Mouse (Mus musculus): ENCODE results near the gene Rxra.

The Rxra gene

DNA sequence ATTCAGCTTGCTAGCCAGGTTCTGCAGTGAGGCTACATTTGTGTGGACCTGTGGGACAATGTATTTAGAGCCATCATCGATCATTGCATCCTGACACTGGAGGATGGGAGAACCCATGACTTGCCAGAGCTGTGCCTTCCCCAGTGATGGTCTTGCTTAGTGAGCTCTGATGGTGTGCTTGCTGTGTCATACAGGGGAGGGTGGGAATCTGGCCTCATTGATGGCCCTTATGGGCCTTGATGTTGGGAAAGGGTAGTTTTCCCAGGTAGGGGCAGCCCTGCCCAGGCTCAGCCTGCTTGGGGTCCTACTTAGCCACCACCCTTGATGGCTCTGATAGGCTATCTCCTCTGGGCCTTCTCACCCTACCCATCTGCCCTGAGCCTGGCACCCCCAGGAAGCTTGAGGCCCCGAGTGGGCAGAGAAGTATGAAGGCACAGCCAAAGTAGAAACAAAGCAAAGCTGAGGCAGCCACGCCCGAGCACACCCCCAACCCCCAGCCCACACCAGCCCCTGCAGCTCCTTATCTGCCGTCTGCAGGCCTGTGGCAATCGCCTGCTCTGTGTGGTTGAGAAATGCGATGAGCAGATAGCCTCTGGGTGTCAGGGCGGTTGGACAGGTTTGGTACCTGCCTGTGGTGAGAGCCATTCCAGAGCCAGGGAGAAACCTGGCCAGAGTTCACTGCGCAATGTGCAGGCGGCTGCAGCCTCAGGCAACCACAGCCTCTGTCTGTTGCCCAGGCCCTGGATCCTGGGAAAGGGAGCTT is 26.8 kb downstream of the Rxra start:
- peak in 1 of 2 experiments; percentile 64 for DNase-seq

DNA sequence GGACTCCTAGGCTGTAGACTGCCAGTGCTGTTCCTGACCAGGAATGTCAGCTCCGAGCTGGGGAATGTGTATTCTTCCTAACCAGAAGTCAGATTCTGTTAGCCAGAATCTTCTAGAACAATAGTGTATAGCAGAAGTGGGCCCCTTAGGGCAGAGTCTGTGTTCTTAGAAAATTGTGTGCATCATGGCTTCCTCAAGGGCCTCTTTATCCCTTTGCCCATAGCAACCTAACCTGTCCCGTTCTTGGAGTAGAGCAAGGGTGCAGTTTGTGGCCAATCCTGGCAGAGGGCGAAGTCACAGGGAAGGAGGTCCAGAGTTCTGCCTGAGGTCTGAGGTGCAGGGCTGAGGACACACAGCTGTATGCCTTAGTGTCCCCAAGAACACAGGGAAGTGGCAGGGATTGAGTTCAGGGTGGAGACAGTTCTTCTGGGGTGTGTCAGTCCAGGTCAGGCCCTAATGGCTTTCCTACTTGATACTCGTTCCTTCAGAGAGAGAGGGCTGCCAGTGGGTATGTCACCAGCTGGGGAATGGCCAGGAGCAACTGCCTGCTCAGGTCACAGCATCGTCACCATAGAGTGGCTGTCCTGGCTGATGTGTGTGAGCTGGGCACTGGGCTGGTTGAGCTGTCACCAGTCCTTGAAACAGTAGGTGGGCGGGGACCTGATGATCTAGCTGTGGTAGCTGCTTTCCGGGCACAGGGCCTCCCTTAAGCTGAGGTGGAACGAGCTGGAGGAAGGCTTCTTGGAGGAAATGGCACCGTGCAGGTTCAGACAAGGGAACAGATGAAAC is 27.8 kb downstream of the Rxra start:
- DNase-seq: no peak

DNA sequence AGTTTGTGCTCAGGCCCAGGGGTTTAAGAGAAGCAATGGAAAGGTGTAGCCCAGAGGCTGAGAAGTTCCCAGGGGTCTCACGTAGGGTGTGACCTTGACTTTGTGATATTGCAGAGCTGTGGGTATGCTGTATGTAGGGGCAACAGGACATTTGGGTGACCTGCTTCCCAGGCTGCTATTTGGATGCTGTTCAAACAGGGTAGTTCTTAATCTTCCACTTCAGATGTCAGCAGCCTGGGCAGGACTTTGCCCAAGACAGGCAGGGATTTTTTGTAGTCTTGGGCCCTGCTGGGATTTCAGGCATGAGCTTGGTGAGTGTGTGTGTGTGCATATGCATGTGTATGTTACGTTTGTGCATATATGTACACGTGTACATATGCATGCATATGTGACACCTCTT is 28.4 kb downstream of the Rxra start:
- DNase-seq: peak; percentile 47 to 74

DNA sequence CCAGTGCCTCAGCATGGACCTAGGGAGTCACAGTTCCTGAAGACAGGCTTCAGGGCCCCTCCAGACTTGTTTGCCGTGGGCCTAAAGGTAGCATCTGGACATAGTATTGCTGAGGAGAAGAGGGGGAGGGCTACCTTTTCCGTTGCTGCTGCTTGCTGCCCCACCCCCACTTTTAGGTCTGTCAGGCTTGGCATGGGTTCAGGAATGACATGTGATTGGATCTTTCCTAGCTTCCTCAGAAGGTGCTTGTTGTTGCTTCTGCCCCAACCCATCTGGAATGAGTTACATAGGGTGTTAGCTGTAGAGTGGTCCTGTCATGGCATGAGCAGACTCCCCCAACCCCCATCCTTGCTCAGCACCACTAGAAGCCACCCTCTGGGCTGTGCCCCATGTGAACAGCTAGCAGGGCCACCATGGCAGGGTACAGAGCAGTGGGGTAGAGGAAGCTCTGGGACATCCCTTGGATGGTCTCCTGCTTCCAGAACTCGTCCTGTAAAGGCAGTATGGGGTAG is 34.7 kb downstream of the Rxra start:
- DNase-seq: peak; percentile 74 to 83

DNA sequence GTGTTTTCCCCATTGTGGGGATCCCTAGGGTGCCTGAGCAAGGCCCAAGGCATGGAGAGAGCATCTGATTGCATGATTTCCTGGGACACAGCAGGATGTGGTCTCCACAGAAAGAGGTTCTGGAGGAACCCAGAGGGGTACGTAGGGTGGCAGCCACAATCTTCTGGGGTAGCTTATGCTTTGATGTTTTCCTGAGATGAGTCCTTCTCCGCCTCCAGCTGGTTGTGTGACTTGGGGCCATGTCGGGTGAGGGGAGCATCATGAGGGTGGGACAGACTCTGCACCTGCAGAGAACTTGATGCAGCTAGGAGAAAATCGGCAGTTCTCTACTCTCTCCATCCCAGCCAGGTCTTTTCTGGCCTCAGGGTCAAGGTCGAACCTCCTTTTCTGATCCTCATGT is 36.4 kb downstream of the Rxra start:
- no peak for DNase-seq

DNA sequence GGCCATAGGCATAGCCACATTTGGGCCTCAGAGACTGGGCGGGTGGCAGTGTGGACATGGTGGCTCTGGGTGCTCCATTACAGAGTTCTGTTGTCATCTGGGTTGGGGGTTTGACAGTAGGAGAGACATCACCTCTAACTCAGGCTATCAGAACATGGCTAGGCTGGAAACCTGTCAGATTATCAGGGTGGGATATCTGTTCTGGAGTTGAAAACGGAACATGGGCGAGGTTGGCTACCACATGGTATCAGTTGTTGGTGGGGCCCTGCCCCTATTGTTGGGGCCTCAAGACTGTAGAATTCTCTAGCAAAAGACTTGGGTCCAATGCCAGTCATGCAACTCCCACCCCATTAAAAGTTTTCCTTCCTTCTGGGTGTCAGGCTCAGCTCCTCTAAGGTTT is 37.1 kb downstream of the Rxra start:
- no peak for DNase-seq

DNA sequence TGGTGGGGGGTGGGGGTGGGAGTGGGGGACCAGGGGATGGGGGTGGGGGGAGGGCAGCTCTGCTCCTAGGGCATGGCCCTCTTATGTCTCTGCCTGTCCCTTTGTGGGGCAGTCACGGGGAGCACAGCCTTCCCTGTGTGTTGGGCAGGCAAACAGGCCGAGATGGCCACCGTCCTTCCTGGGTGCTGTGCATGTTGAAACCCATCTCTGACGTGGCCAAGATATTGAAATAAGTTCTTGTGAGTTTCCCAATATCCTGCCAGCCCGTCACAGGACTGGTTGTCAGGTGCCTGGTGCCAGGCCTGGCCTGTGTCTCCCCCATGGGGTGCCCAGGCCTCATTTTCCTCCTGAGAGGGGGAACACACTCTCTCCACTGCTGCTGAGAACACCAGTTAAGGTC is 37.9 kb downstream of the Rxra start:
- DNase-seq: no peak

DNA sequence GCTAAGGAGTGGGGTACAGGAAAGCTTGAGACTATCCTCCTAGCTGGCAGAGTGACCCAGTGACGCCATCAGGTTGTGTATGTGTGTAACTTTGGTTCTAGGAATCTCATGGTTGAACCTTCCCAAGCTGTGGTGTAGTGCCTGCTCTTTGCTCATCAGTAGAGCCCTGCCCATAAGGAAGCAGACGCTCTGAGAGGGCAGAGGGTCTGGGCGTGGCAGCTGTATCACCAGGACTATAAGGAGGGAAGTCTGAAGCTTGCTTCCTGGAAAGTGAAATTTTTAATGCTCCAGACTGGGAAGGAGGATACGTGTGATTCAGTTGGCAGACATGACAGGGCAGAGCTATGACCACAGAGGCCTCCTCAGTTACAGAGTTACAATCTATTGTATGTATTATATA is 39.0 kb downstream of the Rxra start:
- no peak for DNase-seq

DNA sequence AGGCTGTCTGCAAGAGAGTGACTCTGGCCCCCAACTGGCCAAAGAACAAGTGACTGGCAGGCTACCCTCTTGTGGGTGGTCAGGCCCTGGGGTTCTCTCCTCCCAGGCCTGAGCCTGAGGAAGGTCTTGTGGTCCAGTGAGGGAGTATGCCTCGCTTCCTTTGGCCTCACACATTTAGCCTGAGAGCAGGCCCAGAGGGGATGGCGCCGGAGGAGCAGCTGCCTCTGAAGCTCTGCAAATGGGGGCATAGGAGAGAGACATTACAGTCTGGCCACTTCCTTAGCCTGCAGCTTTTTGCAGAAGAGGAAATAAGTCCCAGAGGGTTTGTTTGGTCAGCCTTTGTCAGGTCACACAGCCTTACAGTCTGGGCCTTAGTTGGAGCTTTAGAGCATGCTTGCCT is 40.1 kb downstream of the Rxra start:
- DNase-seq: no peak

DNA sequence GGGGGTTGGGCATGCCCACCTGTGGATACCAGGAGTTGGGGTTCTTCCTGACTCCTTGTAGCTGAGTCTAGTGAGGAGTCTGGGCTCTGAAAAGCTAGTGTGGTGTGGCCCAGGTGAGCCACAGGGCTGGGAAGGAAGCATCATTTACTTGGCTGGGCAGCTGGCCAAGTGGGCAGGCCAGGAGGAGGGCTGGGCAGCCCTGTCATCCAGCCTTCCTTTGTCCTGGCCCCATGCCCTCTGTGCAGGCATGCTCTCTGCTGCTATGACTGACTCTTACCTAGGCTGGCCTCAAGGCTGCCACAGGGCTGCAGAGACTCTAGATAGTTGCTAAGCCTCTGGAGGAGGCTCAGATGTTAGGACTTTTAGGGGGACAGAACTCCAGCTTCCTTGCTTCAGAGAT is 42.0 kb downstream of the Rxra start:
- DNase-seq: peak; percentile 94 to 95

DNA sequence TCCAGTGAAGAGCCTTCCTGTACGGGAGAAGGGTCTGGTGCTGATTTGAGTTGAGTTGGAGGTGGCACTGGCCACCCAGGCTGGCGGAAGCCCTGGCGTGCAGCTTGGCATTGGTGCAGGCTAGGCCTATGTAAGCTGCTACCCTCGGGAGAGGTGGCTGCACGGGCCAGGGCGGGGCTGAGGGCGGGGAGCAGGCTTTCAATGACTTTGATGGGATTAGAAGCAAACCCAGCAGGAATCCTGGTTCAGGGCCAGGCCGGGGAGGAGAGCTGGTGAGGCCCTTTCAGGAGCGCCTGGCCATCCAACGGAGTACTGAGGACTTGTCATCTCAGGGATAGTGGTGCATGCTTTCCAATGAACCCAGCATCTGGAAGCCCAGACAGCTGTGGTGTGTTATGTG is 43.4 kb downstream of the Rxra start:
- no peak for DNase-seq

DNA sequence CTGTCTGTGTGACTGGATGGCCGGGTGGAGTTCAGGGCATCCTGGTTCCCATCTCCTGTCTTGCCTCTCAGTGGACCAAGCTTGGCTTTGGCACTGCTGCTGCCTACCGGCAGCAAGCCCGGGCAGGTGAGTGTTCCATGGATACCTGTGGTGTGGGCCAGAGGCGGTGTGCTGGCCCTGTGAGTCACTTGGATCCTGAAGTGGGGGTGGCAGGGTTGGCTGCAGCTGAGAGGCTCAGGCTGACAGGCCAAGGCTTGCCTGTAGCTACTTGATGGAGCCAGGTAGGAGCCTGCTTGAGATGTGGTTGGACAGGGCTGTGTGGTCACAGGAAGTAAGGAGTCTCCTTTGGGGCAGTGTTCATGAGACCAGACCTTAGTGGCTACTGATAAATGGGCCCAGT is 45.4 kb downstream of the Rxra start:
- DNase-seq: no peak

DNA sequence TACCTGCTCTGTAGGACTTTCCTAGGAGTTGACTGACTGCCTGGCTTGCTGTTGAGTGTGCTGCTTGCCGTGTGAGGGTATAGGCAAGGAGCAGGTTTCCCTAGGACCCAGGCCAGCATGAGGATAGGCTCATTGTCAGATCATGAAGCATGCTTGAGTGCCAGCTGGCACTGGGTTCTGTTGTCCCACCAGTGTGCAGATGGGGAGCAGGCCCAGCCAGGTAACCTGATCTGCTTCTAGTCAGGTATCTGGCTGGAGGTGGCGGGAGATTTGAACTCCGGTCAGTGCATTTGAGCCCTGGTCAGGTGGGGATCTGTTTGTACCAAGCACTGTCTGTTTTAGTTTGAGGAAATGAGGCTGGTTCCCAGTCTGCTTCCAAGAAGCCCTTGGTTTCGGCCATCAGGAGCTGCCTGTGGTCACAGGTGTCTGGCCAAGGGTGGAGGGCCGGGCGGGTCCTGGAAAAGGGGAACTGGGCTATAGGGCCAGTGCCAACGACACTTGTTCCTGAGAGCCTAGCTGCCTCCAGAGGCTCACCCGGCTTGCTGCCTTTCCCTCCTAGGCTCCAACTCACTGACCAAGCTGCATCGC is 48.6 kb downstream of the Rxra start:
- DNase-seq: no peak

DNA sequence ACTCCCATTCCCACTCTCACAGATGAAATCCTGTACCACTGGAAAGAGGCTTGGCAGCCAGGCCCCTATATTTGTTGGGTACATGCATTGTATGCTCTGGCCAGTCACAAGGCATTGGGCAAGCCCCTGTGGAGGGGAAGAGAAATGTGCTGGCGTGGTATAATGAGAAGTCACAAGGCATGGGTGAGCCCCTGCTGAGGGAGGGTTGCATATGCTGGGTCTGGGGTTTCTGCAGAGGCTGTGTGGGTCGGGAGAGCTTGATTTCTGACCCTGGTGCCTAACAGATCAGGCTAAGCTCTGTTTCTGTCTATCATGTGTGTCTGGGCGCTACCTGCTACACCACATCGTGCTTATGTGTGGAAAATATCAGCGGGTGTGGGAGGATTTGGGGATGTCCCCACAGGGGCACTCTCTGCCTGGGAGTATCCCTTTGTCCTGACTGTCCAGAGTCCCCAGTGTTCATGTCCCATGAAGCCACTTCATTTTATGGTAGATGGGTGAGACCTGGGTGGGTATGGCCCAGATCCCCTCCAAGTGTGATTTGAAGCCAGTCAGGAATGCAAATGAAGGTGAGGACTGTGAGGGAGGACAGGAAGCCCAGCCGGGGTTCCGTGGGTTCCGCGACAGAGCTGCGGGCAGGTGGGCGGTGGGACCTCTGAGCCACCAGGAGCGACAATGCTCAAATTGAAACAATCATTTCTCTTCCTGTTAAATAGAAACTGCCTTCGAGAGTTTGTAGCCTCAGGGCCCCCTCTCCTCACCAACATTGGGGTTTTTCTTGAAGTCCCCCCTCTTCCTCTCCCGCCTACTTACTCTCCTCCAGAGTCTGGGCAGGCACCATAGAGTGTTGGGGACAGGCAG is 52.0 kb downstream of the Rxra start:
- DNase-seq: no peak

DNA sequence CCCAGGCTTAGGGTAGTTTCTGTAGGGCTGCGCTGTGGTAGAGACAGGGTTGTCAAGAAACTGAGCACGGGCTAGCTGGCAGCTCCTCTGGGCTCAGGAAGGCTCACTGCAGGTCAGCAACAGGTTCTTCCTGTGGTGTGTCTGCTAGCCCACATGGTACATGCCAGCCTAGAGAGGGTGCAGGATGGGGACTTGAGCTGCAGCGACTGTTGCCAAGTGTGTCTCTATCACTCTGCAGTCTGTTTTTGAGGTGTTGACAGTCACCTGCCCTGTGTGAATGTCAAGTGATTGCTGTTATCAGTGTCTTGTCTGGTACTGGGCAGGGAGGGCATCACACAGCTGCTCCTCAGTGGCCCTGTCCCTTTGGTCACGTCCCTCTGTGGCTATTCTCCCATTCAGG is 52.8 kb downstream of the Rxra start:
- no peak for DNase-seq

DNA sequence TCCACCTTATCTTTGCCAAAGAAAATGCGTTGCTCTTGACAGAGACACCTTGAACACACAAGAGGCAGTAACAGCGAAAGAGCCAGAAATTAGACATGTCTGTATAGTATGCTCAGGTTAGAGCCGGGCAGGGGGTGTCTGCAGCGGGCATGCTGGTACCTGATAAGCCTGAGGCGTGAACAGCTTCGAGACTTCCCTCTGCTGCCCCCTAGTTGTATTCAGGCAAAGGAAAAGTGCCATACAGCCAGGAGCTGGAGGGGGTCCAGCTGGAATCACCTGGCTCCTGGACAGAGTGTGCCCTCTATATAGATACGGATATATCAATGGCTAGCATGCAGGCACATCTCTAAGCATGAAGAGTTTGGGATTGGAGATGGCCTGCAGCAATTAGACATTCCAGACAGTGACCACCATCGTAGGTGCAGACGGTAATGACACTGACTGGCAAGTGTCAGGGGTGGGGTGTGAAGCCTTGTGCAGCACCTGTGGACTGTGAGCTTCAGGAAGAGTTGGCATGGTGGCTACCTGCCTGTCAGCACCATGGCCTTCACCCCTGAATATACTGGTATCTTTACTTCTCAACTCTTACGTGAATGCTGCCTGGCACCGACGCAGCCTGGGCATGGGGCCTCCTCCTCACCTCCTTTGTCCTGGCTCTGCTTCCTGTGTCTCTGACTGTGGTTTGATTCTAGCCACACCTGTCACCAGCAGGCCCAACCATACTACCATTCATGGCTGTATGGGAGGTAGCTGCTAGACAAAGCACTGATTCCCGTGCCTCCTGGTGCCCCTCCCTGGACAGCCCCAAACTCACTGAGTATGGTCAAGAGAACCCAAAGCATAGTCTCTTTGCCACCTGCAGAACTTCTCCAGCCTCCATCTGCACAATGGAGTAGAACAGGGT is 54.0 kb downstream of the Rxra start:
- peak; percentile 66 to 73 for DNase-seq

DNA sequence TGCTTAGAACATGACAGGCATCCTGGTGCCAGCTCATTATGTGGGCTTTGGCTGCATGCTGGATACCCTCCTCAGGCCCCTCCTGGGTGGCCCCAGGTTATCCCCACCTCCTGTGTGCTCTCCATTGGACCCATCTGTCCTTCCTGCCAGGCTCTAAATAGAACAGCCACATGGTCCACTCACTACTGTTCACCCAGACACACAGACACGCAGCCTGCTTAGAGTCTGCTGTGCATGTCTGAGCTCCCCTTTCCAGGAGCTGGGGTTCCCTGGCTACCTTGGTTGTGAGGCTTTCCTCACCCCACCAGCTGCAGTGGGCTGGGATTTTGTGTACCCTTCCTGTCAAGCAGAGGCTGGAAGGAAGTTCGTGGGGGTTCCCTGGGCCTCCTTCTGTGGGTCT is 56.8 kb downstream of the Rxra start:
- DNase-seq: no peak

DNA sequence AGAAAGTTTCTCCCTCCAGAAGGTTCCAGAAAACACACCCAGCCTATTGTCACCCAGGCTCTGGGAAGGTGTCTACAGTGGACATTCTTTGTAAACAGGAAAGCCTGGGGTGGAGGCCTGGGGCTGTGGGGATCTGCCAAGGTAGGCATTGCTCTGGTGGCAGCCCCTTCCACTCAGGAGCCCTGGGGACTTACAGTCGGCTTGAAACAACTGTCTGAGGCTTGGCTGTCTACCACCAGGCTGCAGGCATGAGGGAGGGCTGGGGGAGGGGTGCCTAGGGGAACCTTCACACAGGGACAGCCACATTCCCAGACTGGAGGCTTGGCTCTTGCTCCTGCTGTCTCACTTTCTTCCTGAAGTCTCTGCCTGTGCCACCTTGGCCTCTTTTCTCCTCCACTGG is 58.1 kb downstream of the Rxra start:
- peak; percentile 45 to 71 for DNase-seq

DNA sequence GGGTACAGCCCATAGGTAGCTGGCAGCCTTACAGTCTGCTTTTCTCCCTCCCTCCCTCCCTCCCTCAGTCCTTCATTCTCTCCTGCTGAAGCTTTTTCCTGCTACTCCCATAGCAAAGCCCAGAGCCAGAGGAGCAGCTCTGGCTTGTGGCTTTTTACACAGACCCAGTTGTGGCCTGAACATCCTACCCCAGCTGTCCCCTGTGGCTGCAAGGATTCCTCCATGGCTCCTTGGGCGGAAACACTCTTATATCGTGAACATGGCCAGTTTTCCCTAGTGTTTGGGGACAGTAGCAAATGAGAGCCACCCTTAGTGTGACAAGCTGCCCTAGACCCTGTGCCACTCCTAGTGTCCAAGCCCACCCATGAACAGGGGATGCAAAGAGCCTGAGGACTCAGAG is 58.6 kb downstream of the Rxra start:
- DNase-seq: no peak

DNA sequence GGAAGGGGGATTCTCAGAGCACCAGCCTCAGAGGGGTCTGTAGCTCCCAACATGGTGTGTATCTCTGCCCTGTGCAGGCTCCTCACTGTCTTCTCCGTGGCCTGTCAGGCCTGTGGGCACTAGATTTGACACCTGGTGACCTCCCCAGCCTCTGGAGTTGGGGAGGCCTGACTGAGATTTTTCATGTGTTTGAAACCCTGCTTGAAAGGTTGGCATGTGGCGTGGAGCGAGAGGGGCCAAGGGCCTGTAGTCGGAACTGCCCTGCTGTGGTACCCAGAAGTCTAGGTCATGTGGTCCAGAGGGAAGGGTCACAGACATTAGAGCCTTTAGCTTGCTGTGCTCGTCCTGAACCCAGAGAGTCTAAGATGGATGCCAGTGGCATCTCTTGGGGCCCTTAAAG is 60.6 kb downstream of the Rxra start:
- no peak for DNase-seq

DNA sequence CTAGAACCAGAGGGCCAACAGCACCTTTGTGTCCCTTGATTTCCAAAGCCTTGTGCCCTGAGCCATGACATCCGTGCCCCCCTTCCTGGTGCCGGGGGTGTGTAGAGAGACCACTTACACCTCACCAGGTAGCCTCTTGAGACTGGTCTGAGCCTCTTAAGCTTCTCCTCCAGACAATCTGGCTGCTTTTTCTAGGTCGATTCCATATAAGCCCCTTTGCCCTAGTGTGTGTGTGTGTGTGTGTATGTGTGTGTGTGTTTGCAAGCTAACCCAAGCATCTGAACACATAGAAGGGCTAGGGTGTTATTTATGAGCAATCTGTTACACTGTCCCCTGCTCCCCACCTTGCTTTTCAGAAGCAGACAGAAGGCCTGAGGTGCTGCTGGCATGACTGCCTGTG is 62.2 kb downstream of the Rxra start:
- no peak for DNase-seq

DNA sequence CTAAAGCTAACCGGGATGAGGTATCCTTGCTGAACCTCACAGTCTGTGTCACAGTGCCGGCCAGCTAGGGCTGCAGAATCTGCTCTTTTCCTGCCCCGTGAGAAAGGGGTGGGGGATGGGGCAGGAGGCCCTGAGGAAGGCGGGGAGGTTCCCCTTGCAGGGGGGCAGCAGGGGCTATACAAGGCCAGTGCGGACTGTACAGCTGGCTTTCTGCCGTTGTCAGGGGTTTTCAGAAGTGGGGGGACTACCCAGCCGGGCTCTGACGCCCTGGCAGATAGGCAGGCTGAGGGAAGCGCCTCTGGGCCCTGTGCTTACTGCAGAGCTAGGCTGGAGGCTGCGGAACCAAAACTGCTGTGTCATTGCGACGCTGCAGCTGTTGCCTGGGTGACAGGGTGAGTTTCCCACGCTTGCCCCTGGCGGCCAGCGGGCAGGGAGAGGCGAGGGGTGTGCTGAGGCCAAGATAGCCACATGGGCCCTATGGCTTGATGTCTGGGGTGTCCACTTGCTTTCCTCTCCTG is 63.9 kb downstream of the Rxra start:
- peak; percentile 84 to 94 for DNase-seq

Data from kidney, postnatal 25 days (tissue).